Mouse (Mus musculus) small intestine, adult 2 months (tissue): Measurements from ENCODE around the gene Atp1a3.

Experiments used
- CTCF ChIP-seq: fragments of 200-500 bp; IDR thresholded peaks from 2 replicates; pipeline ENCODE4 v1.5.1; 2012; ENCODE audit warnings: low read depth, mild to moderate bottlenecking, control low read depth, inconsistent platforms, low read length, moderate library complexity, mixed read lengths; ENCODE audit not compliant: insufficient replicate concordance, insufficient read length; ENCODE audit errors: extremely low read depth
- POLR2A ChIP-seq: fragments of 200-500 bp; IDR thresholded peaks from 2 replicates; pipeline ENCODE4 v1.6.1; 2012; ENCODE audit warnings: low read depth, mild to moderate bottlenecking, control low read depth, inconsistent platforms, low read length, moderate library complexity

DNA sequence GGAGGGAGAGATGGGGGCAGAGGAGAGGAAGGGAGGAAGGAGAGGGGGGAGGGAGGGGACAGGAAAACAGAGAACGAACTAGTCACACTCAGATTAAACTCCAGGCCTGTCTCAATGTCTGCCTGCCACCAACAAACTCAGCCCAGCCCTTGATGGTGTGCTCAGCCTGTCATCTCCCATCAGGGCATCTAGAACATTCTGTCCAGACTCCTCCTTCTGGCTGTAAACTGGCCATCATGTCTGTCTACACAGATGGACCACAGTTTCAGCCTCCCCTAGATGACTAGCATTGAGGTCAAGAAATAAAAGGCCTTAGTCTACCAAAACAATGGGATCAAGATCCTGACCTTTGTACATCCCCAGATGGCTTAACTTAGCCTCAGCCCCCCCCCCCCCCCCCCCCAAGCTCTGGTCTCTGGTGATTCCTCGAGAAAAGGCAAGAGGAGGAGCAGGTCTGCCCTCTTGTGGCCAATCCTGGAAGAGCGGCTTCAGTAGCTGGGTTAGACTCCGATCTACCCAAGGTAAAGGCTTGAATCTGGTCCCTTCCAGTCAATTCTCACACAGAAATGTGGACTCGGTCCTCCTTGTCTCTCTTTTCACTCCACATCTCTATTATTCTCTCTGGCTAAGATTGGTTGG, 40.7 kb downstream of the Atp1a3 start:
- TF ChIP-seq POLR2A: no peak
- TF ChIP-seq CTCF: peak; percentile 67; the same call in 1 of the 2 replicates
